Mouse (Mus musculus): ENCODE data around the gene Cmah.

Gene Cmah

DNA sequence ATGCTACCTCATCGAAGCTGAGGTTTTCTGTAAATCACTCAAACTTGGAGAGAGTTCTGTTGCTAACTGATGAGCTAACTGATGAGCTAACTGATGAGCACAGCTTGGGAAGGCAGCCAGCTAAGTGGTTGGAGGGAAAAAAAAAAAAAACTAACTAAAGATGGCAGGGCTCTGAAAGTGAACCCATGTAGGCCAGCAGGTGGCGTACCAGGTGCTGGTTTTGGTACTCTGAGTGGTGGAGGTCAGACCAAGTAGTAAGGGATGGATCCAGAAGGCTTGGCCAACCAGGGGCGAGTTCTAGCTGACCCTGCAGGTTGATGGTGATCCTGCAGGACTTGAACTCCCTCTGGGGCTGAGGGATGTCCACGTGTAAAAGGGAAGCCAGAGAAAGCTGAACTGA, 89.2 kb downstream of the Cmah start:
- DNase-seq (ENCODE audit: low spot score in 2 of 2): peak; percentile 71 to 84

DNA sequence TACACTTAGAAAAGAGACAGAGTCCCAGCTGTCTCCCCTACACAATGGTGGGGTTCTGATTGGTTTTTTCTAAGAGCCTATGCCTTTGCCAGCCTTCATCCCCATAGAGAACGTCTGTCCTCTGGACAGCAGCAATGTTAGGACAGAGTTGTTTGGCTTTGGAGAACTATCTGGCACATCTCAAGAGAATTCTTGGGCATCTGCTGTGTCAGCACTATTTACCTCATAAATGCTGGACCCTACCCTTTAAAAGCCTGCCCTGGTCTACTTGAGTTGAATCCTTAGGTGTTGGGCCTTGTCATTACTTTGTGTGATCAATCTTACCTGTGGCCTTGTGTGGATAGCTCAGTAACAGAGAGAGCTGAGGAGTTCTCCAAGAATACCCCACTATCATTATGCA, 90.8 kb downstream of the Cmah start:
- no peak for DNase-seq (ENCODE audit: low spot score in 2 of 2)

DNA sequence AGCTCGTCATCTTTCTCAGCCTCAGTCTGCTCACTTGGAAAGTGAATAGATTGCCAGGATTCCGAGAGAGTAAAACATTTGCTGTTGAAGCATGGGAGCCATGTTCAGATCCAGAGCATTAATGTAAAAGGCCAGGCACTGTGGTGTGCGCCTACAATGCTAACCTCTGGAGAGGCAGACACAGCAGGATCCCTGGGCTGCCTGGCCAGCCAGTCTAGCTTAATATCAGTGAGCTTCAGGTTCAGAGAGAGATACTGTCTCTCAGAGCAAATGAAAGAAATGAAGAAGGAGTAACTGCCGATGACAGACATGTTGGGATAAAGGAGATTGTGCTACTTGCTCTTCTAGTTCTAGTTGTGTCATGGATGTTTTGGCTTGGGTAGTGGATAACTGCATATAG, 91.6 kb downstream of the Cmah start:
- DNase-seq (ENCODE audit: low spot score in 2 of 2): no peak

DNA sequence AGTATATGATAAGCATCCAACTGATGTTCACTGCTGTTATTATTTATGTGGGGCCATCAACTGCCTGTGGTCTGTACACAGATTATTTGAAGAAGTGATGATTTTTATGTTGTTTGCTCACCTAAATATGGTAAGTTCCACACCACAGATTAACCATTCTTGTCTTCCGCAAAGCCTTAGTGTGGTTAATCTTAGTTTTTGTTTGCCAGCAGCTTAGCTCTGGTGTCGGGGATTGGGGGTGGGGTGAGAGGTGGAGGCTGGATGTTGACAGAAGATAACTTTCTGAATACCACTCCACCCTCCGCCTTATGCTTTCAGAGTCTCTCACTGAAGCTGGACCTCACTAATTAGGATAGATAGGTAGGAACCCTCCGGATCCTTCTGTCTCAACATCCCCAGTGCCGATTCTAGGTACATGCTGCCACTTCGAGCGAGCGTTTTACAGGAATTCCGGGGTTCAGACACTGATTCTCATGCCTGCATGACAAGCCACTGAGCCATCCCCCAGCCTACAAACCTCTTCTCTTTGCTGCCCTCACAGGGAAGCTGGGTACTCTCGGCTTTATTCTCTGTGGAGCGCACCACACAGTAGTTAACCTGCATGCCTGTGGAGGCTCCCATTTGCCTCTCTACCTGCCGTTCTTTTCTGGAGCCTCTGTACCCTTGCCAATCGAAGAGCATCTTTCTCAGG, 92.5 kb downstream of the Cmah start:
- DNase-seq (ENCODE audit: low spot score in 2 of 2): peak; percentile 41 to 50

DNA sequence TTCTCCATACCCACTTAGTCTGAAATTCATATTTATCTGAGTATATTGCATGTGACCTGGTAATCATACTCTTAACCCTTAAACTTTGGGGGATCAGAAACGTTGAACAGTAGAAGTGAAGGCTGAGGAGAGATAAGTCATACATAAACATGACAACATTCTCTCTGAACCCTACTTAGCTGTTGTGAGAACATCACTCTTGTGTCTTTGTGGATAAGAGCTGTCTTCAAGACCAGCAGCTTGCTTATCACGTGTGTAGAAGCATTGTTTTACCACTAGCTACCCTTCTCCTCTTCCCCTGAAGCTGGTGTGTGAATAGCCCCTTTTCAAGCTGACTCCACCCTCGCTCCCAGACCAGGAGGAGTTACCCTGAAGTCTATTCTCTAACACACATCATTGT, 94.8 kb downstream of the Cmah start:
- DNase-seq (ENCODE audit: low spot score in 2 of 2): no peak

DNA sequence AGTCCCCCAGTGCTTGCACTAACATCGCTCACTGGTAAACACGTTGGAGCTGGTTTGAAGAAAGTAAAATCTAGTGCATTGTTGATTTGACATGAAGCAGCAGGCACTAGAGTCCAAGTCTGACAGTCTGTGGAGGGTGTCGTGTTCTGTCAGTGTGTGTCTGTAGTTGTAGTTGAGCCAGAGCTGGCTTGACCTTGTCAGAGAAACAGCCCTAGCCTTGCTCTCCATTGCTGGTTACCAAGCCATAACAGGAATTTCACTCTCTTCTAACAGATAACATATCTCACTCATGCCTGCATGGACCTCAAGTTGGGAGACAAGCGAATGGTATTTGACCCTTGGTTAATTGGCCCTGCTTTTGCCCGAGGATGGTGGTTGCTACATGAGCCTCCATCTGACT, 103.0 kb downstream of the Cmah start:
- no peak for DNase-seq (ENCODE audit: low spot score in 2 of 2)

DNA sequence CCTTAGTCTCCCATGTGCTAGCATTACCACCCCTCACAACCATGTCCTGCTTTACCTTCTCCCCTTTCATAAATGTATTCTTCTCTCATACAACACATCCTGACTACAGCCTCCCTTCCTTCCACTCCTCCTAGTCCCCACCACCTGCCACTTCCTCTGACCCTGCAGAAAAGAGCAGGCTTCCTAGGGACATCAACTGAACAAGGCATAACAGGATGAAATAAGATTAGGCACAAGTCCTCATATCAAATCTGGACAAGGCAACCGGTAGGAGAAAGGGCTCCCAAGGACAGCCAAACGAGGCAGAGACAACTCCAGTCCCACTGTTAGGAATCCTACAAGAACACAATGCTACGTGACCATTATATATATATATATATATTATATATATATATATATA, 104.4 kb downstream of the Cmah start:
- DNase-seq (ENCODE audit: low spot score in 2 of 2): no peak

DNA sequence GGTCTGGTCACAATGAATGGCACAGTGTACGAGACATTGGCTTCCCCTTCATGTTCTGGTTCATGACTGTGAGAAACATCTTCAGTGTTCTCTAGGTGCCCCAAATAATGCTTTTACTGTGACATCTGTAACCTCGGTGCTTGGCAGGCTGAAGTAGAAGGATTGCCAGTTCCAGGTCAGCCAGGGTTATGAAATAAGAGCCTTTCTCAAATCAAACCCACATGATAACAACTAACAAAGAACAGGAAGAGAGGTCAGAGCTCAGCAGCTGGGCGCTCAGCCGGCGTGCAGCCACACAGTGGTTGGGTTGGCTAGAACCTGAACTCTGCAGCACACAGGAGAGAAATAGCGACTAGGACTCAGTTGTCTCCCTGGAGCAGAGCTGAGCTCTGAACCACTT, 115.1 kb downstream of the Cmah start:
- DNase-seq (ENCODE audit: low spot score in 2 of 2): no peak

DNA sequence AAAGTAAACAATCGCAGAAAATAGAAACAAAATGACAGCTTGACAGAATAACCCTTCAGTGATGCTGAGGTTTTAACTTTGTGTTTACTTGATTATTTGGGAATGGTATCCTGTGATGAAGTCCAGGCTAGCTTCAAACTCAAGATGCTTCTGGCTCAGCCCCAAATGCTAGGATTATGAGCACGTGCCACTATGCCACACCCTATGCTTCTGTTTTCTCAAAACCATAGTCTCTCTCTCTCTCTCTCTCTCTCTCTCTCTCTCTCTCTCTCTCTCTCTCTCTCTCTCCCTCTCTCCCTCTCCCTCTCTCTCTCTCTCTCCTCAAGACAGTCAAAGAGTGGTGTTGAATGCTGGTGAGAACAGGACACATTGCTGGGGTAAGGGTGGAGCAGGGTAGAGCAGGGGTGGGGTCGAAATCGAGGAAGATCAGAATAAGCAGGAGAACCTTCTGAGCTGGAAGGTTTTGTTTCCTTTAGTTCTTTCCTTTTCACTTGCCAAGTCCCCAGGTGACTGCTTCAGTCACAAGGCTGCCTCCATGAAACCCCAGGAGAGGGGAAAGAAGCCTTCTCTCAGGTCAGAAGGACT, 116.7 kb downstream of the Cmah start:
- no peak for DNase-seq (ENCODE audit: low spot score in 2 of 2)

DNA sequence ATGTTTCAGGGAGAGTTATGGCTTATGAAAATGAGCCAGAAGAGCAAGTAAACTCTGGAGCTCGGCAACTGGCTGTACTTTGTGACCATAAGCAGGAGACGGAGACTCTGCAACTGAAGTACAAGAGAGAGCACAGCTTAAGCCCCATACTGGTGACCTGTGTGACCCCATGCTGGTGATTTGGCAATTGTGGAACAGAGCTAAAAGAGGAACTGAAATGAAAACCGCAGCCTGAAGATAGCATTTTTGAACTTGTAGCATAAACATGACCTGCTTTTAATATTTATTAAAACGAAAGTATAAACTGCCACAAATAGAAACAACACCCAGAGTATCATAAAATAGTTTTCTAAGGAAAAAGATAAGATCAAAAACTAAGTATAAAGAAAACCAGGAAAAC, 117.5 kb downstream of the Cmah start:
- peak in 1 of 2 experiments; percentile 49 for DNase-seq (ENCODE audit: low spot score in 2 of 2)

DNA sequence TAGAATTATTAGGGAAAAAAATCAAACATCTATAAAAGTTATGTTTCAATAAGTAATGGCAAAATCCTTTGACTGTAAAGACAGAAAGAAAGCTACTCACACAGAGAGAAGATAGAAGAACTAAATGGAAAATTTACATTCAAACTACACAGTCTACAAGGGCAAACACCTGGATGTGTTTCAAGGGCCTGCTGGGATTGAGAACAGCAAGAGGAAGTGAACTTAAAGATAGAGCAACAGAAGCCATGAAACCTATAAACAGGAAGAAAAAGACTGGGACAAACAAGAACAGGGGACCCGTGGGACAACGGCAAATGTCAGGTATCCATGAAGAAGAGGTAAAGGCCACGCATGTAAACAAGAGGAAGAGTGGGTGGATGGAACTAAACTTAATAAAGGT, 118.0 kb downstream of the Cmah start:
- DNase-seq (ENCODE audit: low spot score in 2 of 2): no peak

DNA sequence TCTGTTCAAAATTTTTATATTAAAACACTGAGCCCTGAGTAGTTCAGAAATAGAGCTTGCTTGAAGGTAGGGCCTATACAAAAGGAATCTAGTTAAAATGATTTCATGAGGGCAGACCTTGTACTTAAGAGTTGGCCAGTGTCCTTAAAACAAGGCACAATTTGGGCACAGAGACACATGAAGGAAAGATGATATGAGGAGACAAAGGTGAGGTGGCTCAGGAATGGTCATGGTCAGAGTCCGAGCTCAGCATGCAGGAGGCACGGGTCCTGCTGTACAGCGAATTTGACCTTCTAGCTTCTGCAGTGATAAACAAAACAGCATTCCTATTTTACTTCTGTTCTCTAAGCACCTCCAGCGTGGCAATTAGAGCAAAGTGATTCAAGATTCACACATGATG, 118.9 kb downstream of the Cmah start:
- no peak for DNase-seq (ENCODE audit: low spot score in 2 of 2)

DNA sequence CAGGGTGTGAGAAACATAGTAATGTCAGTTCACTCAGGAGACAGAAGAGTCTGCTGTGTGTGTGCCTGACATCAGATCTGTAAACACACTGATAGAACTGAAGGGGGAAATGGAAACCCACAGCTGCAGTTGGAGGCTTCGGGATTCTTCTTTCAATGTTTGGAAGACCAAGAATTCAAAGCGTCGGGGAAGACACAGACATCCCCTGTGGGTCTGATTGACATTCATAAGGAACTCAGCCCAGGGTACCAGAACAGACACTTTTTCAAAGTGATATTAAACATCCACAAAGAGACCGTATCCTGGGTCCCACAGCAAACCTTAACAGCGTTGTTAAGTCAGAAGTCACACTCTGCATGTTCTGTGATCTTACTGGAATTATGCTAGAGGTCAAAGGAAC, 119.8 kb downstream of the Cmah start:
- no peak for DNase-seq (ENCODE audit: low spot score in 2 of 2)

DNA sequence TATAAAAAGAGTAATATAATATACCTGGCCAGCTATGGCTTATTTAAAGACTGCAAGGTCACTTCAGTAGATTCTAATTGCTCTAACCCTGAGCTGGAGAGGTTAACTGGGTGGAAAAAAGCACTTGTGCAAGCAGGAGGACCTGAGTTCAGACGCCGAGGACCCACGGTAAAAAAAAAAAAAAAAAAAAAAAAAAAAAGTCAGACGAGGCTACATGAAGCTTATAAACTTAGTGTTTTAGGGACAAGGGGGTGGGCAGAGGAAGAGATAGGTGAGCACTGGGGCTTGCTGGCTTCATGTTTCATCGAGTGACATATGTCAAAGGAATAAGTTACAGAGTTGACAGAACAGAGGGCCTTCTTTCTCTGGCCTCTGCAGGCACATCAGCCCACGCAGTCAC, 121.4 kb downstream of the Cmah start:
- DNase-seq (ENCODE audit: low spot score in 2 of 2): no peak

DNA sequence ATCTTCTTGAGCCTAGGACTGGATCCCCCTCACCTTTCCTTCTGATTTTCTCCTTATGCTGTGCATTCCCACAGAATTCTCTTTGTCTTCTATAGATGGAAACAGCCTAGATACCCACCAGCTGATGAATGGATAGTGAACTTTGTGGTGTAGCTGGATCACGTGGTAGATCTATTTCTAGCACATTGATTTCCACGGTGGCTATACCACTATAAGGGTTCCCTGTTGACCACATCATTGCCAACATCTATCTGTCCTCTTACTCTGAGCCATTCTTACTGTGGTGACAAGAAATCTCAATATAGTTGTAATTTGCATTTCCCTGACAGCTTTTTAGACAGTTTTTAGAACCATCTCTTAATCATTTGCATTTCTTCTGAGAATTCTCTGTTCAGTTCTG, 124.3 kb downstream of the Cmah start:
- DNase-seq (ENCODE audit: low spot score in 2 of 2): no peak

DNA sequence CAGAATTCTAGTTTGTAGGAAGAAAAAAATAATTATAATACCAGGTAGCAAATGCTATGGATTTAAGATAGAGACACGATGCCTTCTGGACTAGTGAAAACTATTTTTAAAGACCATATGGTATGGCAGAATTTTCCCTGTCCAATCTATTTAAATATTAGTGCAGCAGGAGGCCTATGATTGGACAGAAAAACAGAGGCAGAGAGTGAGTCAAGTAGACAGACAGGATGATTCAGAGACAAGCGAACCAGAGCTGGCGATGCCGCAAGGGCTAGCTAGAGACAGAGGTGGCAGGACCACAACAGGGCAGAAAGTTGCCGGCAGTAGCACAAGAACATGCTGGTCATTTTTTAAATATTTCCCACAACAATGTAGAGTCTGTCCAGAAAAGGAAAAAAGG, 126.5 kb downstream of the Cmah start:
- no peak for DNase-seq (ENCODE audit: low spot score in 2 of 2)

DNA sequence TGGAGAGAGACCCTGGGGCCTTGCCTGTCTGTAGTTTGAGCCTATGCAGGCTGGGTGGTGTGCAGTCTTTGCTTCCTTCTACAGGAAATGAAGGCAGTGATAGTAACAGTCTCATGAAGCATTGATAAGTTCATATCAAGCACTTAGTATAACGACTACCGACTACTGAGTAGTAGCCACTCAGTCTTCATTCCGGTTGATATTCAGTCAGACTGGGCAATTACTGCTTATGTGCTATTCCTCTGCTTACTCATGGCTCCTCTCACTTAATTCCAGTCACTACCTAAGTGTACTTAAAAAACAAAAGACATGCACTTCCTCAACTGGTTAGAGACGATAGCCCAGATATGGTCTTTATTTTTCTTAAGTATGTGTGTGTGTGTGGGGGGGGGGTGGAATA, 129.2 kb downstream of the Cmah start:
- no peak for DNase-seq (ENCODE audit: low spot score in 2 of 2)

DNA sequence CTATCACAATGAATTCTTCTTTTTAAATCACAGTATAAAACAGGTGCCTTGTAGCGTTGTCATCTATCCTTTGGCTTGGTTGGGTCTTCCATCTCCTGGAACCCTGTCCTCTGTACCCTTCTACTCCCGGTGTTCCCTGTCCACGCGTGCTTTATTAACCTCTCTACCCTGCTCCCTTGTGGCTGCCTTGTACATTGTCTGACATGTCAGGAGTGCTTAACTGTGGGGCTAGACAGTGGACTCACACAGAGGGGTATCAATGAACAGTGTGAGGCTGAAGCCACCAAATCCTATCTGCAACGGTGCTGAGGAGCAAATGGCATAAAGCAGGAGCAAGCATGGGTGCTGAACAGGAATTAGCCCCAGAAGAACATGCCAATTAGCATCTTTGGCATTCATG, 133.3 kb downstream of the Cmah start:
- no peak for DNase-seq (ENCODE audit: low spot score in 2 of 2)

DNA sequence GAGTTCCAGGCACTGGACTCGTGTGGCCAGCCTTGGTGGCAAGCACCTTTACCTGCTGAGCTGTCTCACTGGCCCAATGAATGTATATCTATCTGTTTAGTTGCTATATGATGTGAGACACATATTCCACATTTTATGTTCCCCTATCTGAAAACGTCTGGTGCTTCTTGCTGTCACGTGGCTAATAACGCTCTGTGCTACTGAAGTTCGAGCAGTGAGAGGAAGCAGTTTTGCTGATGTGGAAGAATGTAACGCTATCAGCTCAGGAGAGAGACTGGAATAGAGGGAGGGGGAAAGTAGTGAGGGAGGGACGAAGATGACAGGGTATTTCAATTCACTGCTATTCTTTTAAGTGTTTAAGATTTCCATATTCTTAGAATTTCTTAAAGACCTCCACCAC, 136.6 kb downstream of the Cmah start:
- no peak for DNase-seq (ENCODE audit: low spot score in 2 of 2)

DNA sequence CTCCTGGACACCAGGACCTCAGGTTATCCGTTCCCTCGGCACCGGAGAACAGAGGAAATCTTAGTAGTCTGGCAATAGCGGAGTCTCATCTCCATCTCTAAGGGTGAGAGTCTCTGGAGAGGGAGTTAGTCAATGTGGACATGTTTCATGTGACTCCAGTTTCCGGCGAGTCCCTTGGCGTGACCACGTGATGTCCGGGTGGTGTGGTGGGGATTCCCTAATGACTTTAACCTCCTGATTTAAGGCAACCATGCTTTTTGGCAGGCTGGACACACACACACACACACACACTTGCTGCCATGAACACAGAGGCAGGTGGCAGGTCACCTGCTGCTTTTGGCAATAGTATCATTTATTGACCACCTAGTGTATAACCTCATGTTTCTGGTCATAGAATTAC, 138.8 kb downstream of the Cmah start:
- no peak for DNase-seq (ENCODE audit: low spot score in 2 of 2)

DNA sequence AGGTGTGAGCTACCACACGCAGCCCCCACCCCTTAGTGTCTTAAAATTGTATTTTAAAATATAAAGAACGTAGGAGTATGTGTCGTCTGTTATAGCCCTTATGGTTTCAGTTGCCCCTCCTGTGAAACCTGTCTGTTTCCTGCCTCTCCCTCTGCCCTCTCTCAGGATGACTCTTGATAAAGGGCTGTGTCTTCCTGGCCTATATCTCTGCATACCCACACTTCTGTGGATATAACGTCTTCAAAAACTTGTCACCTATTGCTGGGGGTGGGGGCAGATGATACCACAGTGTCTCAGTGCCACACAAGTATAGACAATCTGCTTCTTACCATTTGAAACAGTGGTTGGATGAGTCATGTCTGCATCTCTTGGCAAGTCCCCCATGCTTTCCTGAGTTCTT, 140.6 kb downstream of the Cmah start:
- DNase-seq (ENCODE audit: low spot score in 2 of 2): no peak

DNA sequence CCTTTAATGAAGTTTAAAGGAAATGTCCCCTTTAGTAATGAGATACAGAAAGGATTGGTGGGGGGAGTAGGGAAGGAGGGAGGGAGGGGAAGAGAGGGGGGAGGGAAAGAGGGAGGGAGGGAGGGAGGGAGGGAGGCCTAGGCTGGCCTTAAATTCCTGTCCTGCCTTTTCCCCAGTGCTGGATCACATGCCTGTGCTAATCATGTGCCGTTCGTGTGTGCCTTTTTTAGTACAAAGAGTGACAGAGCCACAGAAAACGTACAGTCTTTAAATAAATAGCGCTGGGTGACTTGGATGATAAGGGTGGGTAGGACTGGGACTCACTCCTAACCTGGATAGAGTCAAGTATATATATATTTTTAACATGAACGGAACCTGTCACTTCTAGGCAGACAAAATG, 150.4 kb downstream of the Cmah start:
- no peak for DNase-seq (ENCODE audit: low spot score in 2 of 2)

DNA sequence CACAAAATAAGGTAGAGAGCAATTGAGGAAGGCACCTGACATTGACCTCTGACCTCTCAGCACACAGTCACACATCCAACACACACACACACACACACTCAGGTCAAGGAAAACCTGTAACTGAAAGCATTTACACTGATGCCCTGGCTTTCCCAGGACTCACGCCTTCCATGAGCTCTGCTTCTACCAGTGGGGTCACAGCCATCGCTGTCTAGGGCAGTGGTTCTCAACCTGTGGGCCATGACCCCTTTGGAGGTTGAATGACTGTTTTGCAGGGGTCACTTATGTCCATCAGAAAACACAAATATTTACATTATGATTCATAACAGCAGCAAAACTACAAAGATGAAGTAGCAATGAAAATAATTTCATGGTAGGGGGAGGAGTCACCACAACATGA, 152.3 kb downstream of the Cmah start:
- DNase-seq (ENCODE audit: low spot score in 2 of 2): no peak

DNA sequence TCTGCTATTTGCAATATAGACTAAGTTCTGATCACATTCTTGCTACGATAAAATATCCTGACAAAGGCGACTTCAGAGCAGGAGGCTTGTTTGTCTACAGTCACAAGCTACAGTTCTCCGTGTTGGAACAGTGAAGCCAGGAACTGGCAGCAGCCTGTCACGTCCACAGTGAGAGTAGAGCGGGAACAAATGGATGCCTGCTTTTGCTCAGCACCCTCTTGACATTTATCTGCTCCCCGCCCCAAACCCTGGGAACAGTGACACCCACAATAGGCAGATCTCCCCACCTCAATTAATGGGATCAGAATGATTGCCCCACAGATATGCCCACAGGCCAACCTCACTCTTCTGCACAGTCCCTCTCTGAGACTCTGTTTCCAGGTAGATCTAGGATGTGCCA, 153.6 kb downstream of the Cmah start:
- DNase-seq (ENCODE audit: low spot score in 2 of 2): no peak

Measured in natural killer cell, adult 2 months (primary cell).